Mouse (Mus musculus) spleen, adult 2 months (tissue): ENCODE data around the gene Tvp23a.

ENCODE experiments used
- CTCF ChIP-seq: fragments of 200-500 bp; IDR thresholded peaks from 2 replicates; pipeline ENCODE4 v1.5.1; 2011; ENCODE audit warnings: mild to moderate bottlenecking, inconsistent platforms; ENCODE audit not compliant: insufficient read depth, insufficient read length, insufficient replicate concordance; ENCODE audit errors: extremely low read depth
- POLR2A ChIP-seq: fragments of 200-500 bp; IDR thresholded peaks from 2 replicates; pipeline ENCODE4 v1.6.1; 2011; ENCODE audit warnings: low read depth, low read length, inconsistent platforms

DNA sequence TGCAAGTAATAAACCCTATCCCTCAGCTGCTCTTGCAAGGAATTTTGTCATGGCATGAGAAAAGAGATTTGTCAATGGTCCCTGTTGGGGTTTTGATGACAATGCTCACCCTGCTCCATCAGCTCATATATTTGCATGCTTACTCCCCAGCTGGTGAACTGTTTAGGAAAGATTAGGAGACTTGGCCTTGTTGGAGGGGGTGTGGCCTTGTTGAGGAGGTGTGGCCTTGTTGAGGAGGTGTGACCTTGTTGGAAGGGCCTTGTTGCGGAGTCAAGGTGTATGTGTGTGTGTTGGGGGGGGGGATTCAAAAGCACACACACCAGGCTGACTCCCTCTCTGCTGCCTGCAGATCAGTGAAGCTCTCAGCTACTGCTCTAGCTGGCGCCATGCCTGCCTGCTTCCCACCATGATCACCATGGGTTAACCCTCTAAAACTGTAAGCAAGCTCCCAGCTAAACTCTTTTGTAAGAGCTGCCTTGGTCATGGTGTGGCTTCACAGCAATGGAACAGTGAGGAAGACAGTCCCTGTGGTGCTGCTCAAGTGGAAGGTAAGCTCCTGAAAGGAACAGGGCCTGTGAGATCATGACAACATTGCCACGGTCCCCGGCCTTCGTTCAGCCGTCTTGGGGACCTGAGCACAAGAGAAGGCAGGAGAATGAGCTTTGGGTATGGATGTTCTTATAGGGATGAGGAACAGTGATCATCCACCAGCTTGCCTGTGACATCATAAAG is 58.4 kb downstream of the Tvp23a start:
- TF ChIP-seq POLR2A (no peak), CTCF (no peak)
